Mouse (Mus musculus) gonadal fat pad, adult 2 months (tissue): ENCODE measurements around the gene 4930579F01Rik. TPM values are rescaled to one million over a fixed set of nuclear protein-coding genes. Genes with fewer than 3 reads are reported as not detected.

ENCODE experiments used
- polyA plus RNA-seq: library from polyadenylated mRNA; depleted of rRNA; stranded (reverse); fragments of >200 nt; gene quantifications from 2 replicates; pipeline ENCODE4 v1.2.3, GENCODE M21; 2012; rRNA removed

Gene 4930579F01Rik
- polyA plus RNA-seq, 1 experiment, result 0.08 TPM

Other genes with a start within 250 kb of the 4930579F01Rik start
- gene Dapp1, start 212.3 kb downstream of the 4930579F01Rik start, polyA plus RNA-seq, result 3.1 and 3.3 TPM in 2 replicates
- 0.05 TPM in 2 replicates for gene 1110002E22Rik, start 128.8 kb downstream of the 4930579F01Rik start, polyA plus RNA-seq
- 0.05 TPM in 1 of 2 replicates, not detected in the other for gene Gm5105, start 126.4 kb downstream of the 4930579F01Rik start, polyA plus RNA-seq
- gene Trmt10a, start 50.4 kb downstream of the 4930579F01Rik start, polyA plus RNA-seq, result 1.9 and 2.7 TPM in 2 replicates
- 4.0 and 5.0 TPM in 2 replicates for gene Mttp, start 48.9 kb downstream of the 4930579F01Rik start, polyA plus RNA-seq
- 0.16 and 0.29 TPM in 2 replicates for gene Adh7, start 23.9 kb upstream of the 4930579F01Rik start, polyA plus RNA-seq
- gene Adh1, start 67.2 kb upstream of the 4930579F01Rik start, polyA plus RNA-seq, result 212 and 290 TPM in 2 replicates
- gene Adh6a, start 119.5 kb upstream of the 4930579F01Rik start, polyA plus RNA-seq, result 0.26 TPM in 1 of 2 replicates, not detected in the other
- 1.2 and 2.0 TPM in 2 replicates for gene Adh6b, start 147.9 kb upstream of the 4930579F01Rik start, polyA plus RNA-seq
- gene Adh4, start 221.6 kb upstream of the 4930579F01Rik start, polyA plus RNA-seq, result 0.20 and 0.34 TPM in 2 replicates
- 102 and 114 TPM in 2 replicates for gene Adh5, start 249.3 kb upstream of the 4930579F01Rik start, polyA plus RNA-seq